Mouse (Mus musculus): ENCODE data around the gene Map6d1.

The Map6d1 gene

GRCm38 (mm10) chr16:20191161-20191882 is 49.8 kb downstream of the Map6d1 start:
- DNase-seq (ENCODE audit: low spot score in 2 of 2), result no peak

DNA sequence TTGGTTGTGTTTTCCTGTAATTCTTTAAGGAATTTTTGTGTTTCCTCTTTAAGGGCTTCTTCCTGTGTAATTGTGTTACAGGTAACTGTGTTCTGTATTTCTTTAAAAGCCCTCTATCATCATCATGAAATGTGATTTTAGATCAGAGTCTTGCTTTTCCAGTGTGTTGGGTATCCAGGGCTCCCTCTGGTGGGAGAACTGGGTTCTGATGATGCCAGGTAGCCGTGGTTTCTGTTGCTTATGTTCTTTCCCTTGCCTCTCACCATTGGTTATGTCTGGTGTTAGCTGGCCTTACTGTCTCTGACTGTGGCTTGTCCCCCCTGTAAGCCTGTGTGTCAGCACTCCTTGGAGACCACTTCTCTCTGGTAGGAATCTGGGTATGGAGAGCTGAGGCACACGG is 55.8 kb downstream of the Map6d1 start:
- DNase-seq (ENCODE audit: low spot score in 2 of 2), result no peak

Data from left cerebral cortex, adult 9 months (tissue).